Mouse (Mus musculus): ENCODE data around the gene Tm9sf4. TPM values are rescaled to one million over a fixed set of nuclear protein-coding genes. Genes with fewer than 3 reads are reported as not detected.

Gene Tm9sf4
- polyA plus RNA-seq, 1 experiment from 2014 or later, result 88.1 TPM

DNA sequence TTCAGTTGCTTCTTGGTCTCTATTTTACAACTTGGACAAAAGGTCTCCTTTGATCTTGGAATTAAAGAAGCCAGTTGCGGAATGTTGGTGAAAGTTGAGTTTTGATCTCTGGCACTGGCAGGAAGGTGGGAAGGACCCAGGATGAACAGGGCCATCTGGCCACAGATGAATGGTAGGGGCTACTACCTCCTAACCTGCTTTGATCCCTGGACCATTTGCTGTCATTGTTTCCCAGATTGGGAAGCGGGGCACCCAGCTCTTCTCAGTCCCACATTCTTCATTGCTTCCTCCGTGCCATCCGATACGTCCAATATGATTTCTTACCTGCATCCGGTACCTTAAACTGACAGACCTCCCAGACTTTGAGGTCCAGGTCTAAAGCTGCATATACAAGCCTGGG, 6.0 kb downstream of the Tm9sf4 start:
- H3K36me3 ChIP-seq, result peaks cover 4% of the 10 kb centered on the region; the same call in 1 of the 2 replicates
- H3K4me2 ChIP-seq (replicated peaks), result no peak overlapping the region
- no peak overlapping the region for H3K9ac ChIP-seq
- ATAC-seq (ENCODE audit: insufficient number of reproducible peaks, insufficient read depth, low FRiP score, low TSS enrichment), result no peak
- H3K9me3 ChIP-seq, result no peaks in the 10 kb centered on the region
- H3K4me1 ChIP-seq, result peaks cover 19% of the 10 kb centered on the region
- no peak overlapping the region for H3K27ac ChIP-seq
- no peak overlapping the region for H3K4me3 ChIP-seq
- 75% methylated on average over 6 of the region's 6 CpGs for WGBS
- H3K27me3 ChIP-seq, result no peaks in the 10 kb centered on the region

DNA sequence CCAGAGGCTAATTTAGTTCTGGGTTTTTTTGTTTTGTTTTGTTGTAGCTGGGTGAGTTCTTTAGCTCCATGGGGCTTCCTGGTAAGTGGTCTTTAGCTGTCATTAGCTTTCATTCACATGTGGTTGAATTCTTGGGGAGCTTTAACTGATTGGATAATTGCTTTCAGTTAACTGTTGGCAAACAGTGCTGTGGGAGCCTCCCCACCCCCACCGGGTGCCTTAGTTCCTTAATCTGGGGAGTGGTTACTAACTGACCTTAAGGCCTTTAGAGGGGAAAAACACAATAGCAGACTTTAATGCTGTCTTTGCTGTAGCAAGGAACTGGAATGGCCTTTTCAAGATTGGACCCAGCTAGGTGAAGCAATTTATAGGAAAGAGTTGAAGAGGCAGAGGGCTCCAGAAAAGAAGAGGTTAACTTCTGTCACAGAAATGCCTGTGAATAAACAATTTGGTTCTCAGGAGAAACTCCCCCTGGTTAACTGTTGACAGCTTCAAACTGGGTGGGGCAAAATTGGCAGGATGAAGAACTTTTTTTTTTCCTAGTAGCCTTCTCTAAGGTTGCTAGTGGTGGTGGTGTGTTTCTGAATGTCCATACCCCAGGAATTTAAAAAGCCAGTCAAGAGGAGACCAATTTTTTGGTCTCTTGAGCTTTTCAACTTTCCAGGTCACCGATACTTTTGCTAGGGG, 7.2 kb downstream of the Tm9sf4 start:
- H3K27ac ChIP-seq, result no peak overlapping the region

DNA sequence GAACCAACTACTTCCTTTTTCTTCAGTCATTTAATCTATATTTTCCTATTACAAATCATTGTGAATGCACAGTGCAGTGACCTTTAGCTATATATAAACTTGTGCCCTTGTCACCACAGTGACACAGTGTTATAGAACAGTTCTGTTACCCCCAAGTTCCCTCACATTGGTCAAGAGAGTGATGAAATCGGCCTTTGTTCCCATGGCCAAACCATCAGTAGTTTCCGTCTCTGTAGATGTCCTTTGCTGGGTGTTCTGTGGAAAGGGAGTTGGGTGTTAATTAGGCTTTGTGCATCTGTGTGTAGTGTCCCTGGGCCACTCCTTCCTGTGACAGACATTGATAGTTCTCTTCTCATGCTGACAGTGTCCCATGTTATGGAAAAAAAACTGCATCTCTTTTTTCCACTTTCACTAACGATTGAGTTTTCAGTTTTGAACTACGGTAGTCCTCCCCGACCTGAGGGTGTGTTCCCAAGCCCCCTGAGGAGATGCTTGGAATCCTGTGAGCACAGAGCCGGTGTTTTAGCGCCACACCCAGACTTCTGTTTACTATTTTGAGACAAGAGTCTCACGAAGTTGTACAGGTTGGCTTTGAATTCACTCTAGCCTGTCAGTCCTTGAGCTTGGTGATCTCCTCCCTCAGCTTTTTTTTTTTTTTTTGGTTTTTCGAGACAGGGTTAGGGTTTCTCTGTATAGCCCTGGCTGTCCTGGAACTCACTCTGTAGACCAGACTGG, 9.6 kb downstream of the Tm9sf4 start:
- ATAC-seq (ENCODE audit: insufficient number of reproducible peaks, insufficient read depth, low FRiP score, low TSS enrichment), result no peak
- H3K27ac ChIP-seq, result no peak overlapping the region
- no peak overlapping the region for H3K9ac ChIP-seq
- H3K27me3 ChIP-seq, result no peaks in the 10 kb centered on the region
- no peak overlapping the region for H3K4me3 ChIP-seq
- WGBS, result 83% methylated on average over 9 of the region's 9 CpGs
- no peak overlapping the region for H3K4me2 ChIP-seq (replicated peaks)
- H3K4me1 ChIP-seq, result peaks cover 18% of the 10 kb centered on the region
- no peaks in the 10 kb centered on the region for H3K36me3 ChIP-seq
- H3K9me3 ChIP-seq, result no peaks in the 10 kb centered on the region

More for the DNA sequence above, 7.2 kb downstream of the Tm9sf4 start:
- no peak overlapping the region for H3K4me2 ChIP-seq (replicated peaks)
- 21% methylated on average over 2 of the region's 2 CpGs for WGBS
- no peak overlapping the region for H3K9ac ChIP-seq
- peaks cover 17% of the 10 kb centered on the region for H3K4me1 ChIP-seq
- H3K27me3 ChIP-seq, result no peaks in the 10 kb centered on the region
- H3K4me3 ChIP-seq, result no peak overlapping the region
- ATAC-seq (ENCODE audit: insufficient number of reproducible peaks, insufficient read depth, low FRiP score, low TSS enrichment), result no peak
- no peaks in the 10 kb centered on the region for H3K9me3 ChIP-seq
- H3K36me3 ChIP-seq, result peaks cover 4% of the 10 kb centered on the region; the same call in 1 of the 2 replicates

DNA sequence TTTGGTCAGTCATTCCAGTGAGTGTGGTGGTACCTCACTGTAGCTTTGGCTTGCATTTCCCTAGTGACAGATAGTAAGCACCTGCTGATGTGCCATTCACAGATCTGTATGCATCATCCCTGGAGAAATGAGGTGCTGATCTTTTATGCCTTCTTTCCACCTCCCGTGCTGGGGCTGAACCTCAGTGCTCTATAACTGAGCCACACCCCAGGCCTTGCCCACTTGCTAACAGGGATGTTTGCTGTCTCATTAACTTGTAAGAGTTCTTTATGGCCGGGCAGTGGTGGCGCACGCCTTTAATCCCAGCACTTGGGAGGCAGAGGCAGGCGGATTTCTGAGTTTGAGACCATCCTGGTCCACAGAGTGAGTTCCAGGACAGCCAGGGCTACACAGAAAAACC, 10.9 kb downstream of the Tm9sf4 start:
- ATAC-seq (ENCODE audit: insufficient number of reproducible peaks, insufficient read depth, low FRiP score, low TSS enrichment), result no peak
- Histone ChIP-seq H3K4me2 (replicated peaks) (no peak overlapping the region), H3K4me3 (no peak overlapping the region), H3K4me1 (peaks cover 18% of the 10 kb centered on the region), H3K9me3 (no peaks in the 10 kb centered on the region), H3K27me3 (no peaks in the 10 kb centered on the region), H3K9ac (no peak overlapping the region), H3K27ac (no peak overlapping the region), H3K36me3 (no peaks in the 10 kb centered on the region)
- WGBS, result 91% methylated on average over 5 of the region's 5 CpGs

DNA sequence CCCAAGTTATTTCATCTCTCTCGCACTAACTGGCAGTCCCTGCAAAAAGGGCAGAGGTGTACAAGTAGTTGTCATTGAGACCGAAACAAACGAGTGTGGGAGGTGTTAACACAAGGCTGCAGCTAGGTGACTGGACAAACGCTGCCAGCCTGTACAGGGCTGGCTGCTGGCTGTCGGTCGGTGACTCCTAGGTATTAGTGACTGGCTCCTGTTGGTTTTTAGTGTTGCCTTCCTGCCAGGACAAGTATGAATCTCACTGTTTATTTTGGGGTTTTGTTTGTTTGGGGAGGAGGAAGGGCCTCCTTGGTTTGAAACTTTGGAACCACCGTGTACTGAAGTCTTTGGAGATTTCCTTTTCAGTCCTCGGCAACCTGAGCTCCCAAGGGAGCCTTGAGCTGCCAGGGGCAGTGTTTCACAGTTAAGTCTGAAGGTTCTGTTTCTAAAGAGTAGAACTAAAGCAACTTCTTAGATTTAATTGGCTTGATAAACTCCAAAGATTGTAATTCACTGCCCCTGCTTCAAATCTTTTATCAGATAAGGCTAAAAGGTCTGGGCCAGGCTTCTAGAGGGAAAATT, 15.0 kb downstream of the Tm9sf4 start:
- no peaks in the 10 kb centered on the region for H3K27me3 ChIP-seq
- H3K9me3 ChIP-seq, result no peaks in the 10 kb centered on the region
- ATAC-seq (ENCODE audit: insufficient number of reproducible peaks, insufficient read depth, low FRiP score, low TSS enrichment), result no peak
- 60% methylated on average over 8 of the region's 8 CpGs for WGBS
- no peak overlapping the region for H3K4me2 ChIP-seq (replicated peaks)
- H3K27ac ChIP-seq, result no peak overlapping the region
- no peak overlapping the region for H3K9ac ChIP-seq
- peaks cover 17% of the 10 kb centered on the region for H3K36me3 ChIP-seq
- peaks cover 4% of the 10 kb centered on the region; the same call in 1 of the 2 replicates for H3K4me1 ChIP-seq
- no peak overlapping the region for H3K4me3 ChIP-seq

DNA sequence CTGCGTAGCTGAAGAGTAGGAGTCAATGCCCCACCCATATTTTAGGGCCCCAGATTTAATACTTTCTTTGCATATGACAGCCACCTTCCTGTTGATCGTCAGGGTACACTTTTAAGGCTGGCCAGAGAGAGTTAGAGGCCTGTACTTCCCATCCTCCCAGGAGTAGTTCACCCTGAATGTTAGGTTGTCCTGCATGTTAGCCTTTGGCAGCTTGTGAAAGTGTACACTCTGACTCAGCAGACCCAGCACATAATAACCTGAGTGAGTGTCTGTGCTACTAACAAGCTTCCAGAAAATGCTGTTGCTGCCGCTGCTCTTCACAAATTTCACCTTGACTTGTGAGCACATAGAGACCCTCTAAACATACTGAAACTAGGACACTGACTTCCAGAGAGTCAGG, 16.1 kb downstream of the Tm9sf4 start:
- no peak overlapping the region for H3K4me2 ChIP-seq (replicated peaks)
- no peak overlapping the region for H3K27ac ChIP-seq
- H3K27me3 ChIP-seq, result no peaks in the 10 kb centered on the region
- H3K36me3 ChIP-seq, result peaks cover 27% of the 10 kb centered on the region
- H3K4me1 ChIP-seq, result peaks cover 4% of the 10 kb centered on the region; the same call in 1 of the 2 replicates
- H3K9me3 ChIP-seq, result no peaks in the 10 kb centered on the region
- no peak overlapping the region for H3K4me3 ChIP-seq
- H3K9ac ChIP-seq, result no peak overlapping the region
- WGBS, result 91% methylated on average over 3 of the region's 3 CpGs
- no peak for ATAC-seq (ENCODE audit: insufficient number of reproducible peaks, insufficient read depth, low FRiP score, low TSS enrichment)

DNA sequence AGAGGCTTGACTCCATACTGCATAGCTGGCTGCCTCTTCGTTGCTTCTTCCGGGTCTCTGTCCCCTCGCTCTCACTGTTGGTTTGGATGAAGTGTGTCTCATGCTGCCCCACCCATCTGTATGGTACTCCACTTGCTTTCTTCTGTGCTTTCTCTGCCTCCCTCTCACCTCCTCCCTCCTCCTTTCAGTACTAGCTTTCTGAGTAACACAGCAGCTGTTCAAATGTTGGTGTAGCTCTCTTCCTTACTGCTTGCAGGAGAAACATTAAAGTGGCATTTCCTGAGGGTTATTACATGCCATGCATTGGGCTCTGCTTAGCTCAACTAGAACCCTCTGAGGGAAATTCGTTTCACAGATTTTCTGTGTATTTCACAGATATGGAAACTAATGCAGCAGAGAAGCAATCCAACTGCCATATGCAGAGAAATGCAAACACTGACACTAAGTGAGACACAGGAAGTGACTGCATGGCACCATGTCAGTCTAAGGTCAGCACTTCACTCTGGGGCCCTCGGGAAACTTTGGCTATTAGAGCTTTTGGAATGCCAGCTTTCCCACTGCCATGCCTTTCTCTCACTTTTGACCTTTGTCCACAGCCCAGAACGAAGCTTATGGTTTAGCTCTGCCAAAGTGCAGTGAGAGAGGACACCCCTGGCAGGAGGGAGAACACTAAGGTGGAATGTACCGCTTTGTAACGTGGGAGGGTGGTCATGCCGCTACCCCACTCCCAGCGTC, 18.2 kb downstream of the Tm9sf4 start:
- no peak overlapping the region for H3K27ac ChIP-seq
- ATAC-seq (ENCODE audit: insufficient number of reproducible peaks, insufficient read depth, low FRiP score, low TSS enrichment), result no peak
- peaks cover 4% of the 10 kb centered on the region; the same call in 1 of the 2 replicates for H3K4me1 ChIP-seq
- peaks cover 45% of the 10 kb centered on the region for H3K36me3 ChIP-seq
- H3K4me3 ChIP-seq, result no peak overlapping the region
- H3K27me3 ChIP-seq, result no peaks in the 10 kb centered on the region
- 80% methylated on average over 10 of the region's 10 CpGs for WGBS
- H3K4me2 ChIP-seq (replicated peaks), result no peak overlapping the region
- H3K9ac ChIP-seq, result no peak overlapping the region
- no peaks in the 10 kb centered on the region for H3K9me3 ChIP-seq

DNA sequence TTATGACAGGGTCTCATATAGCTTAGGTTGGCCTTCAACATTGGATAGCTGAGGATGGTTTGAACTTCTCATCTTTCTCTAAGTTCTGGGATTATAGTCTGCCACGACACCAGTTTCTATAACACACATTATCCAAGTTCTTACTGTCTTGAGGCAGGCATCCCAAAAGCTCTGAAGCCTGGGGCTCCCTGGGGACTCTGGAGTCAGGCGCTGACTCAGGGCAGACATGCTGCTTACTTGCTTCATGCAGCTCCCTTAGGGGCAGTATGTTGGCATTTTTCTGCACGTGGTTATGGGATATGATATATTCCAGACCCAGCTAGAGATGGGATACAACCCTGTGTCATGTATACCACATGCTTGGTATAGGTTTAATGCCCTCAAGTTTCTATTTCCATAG, 18.9 kb downstream of the Tm9sf4 start:
- no peak overlapping the region for H3K27ac ChIP-seq
- no peaks in the 10 kb centered on the region for H3K27me3 ChIP-seq
- H3K4me1 ChIP-seq, result peaks cover 4% of the 10 kb centered on the region; the same call in 1 of the 2 replicates
- no peak overlapping the region for H3K4me2 ChIP-seq (replicated peaks)
- no peak for ATAC-seq (ENCODE audit: insufficient number of reproducible peaks, insufficient read depth, low FRiP score, low TSS enrichment)
- WGBS, result 77% methylated on average over 3 of the region's 3 CpGs
- no peaks in the 10 kb centered on the region for H3K9me3 ChIP-seq
- no peak overlapping the region for H3K9ac ChIP-seq
- no peak overlapping the region for H3K4me3 ChIP-seq
- H3K36me3 ChIP-seq, result peaks cover 52% of the 10 kb centered on the region

DNA sequence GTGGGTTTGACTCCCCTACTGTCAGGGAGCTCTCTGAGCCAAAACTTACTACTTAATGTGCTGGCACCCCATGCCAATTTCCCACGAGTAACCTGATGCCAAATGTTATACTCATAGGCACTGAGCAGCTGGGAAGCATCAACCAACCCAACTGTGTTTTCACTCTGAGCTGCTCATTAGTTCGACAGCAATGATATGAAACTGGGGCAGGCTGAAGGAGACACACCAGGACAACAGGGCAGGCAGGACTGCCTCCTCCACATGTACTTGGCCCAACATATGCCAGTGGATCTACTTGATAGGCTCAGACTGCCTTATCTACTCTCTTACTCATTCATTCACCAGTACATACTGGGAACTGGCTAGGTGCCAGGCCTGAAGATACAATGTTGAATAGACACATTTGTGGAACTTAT, 25.1 kb downstream of the Tm9sf4 start:
- no peaks in the 10 kb centered on the region for H3K9me3 ChIP-seq
- H3K4me1 ChIP-seq, result no peaks in the 10 kb centered on the region
- H3K9ac ChIP-seq, result no peak overlapping the region
- H3K27ac ChIP-seq, result no peak overlapping the region
- H3K4me3 ChIP-seq, result no peak overlapping the region
- WGBS, result 66% methylated on average over 2 of the region's 2 CpGs
- peaks cover 88% of the 10 kb centered on the region for H3K36me3 ChIP-seq
- no peak overlapping the region for H3K4me2 ChIP-seq (replicated peaks)
- H3K27me3 ChIP-seq, result no peaks in the 10 kb centered on the region
- ATAC-seq (ENCODE audit: insufficient number of reproducible peaks, insufficient read depth, low FRiP score, low TSS enrichment), result no peak

DNA sequence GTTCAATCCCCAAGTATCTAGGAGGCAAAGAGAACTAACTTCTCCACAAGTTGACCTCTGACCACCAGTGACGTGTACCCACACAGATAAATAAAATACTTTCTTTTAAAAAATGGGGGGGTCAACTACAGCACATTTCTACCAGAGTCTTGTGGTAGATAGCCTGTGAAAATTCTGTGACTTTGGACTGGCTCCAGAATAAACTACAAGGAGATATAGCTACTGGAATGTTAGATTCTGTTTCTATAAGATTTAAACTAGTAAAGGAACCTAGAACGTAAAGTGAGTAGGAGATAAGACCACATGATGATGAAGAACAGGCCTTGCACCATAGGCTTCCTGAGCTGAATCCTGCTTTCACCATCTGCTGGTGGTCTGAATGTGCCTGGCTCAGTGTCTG, 26.7 kb downstream of the Tm9sf4 start:
- Histone ChIP-seq H3K4me1 (no peaks in the 10 kb centered on the region), H3K4me3 (no peak overlapping the region), H3K27ac (no peak overlapping the region), H3K27me3 (no peaks in the 10 kb centered on the region), H3K36me3 (peaks cover 89% of the 10 kb centered on the region), H3K4me2 (replicated peaks) (no peak overlapping the region), H3K9me3 (no peaks in the 10 kb centered on the region), H3K9ac (no peak overlapping the region)
- ATAC-seq (ENCODE audit: insufficient number of reproducible peaks, insufficient read depth, low FRiP score, low TSS enrichment), result no peak
- WGBS, result 90% methylated on average over 2 of the region's 2 CpGs

DNA sequence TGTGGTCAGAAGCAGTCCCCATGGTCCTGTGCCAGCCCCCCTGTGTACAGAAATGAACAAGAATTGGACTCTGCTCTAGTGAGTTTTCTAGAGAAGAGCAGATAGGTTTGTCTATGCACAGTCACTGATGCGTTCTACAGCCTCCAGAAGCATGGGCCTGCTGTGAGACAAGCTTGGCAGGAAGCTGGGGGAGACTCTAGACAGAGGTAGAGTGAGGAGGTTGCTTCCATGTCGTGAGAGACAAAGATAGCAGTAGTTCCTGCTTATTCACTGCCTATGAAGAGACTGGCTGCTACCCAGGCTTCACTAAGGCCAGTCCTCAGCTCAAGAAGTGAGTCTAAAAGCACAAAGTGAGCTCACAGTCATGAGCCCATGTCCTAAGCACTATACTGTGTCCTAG, 30.1 kb downstream of the Tm9sf4 start:
- Histone ChIP-seq H3K9me3 (no peaks in the 10 kb centered on the region), H3K4me3 (no peak overlapping the region), H3K27me3 (no peaks in the 10 kb centered on the region), H3K4me1 (no peaks in the 10 kb centered on the region), H3K27ac (no peak overlapping the region), H3K36me3 (peaks cover 80% of the 10 kb centered on the region), H3K4me2 (replicated peaks) (no peak overlapping the region), H3K9ac (no peak overlapping the region)
- 83% methylated on average over 2 of the region's 2 CpGs for WGBS
- no peak for ATAC-seq (ENCODE audit: insufficient number of reproducible peaks, insufficient read depth, low FRiP score, low TSS enrichment)
